Mouse (Mus musculus) thymus, adult 2 months (tissue): ENCODE measurements at regions not wholly inside any gene's neighbourhood (a gene's known extent, or its start where the extent isn't known, plus 50 kb on each side); places are given as distances from the start of the nearest gene placed in this dataset.

ENCODE experiments used
- CTCF ChIP-seq: fragments of 200-500 bp; IDR thresholded peaks from 2 replicates; pipeline ENCODE4 v1.5.1; 2012; ENCODE audit warnings: mild to moderate bottlenecking, control low read depth, low read length, moderate library complexity, borderline replicate concordance; ENCODE audit not compliant: control insufficient read depth, poor library complexity, insufficient read depth; ENCODE audit errors: extremely low read depth
- POLR2A ChIP-seq: fragments of 200-500 bp; IDR thresholded peaks from 2 replicates; pipeline ENCODE4 v1.6.1; 2012; ENCODE audit warnings: mild to moderate bottlenecking, low read length, control low read depth, moderate library complexity; ENCODE audit not compliant: control insufficient read depth, poor library complexity, insufficient read depth; ENCODE audit errors: extremely low read depth

GRCm38 (mm10) chr2:178954420-178955067, 487.7 kb upstream of the Cdh4 start:
- TF ChIP-seq POLR2A = no peak
- TF ChIP-seq CTCF = no peak
